Mouse (Mus musculus) heart, adult 2 months (tissue): ENCODE measurements around the gene Ripor3. TPM values are rescaled to one million over a fixed set of nuclear protein-coding genes. Genes with fewer than 3 reads are reported as not detected.

ENCODE experiments used
- DNase-seq, 2 experiments: peaks; one replicate each; pipeline ENCODE4 v3.0.0; 2021
- H3K27ac ChIP-seq: fragments of 200-600 bp; 2 replicates; pipeline ENCODE4 v1.8.1; 2022
- H3K27me3 ChIP-seq: fragments of 200-500 bp; 2 replicates; pipeline ENCODE4 v1.6.1; 2012; ENCODE audit warnings: mild to moderate bottlenecking, low read length, inconsistent platforms, mixed read lengths; ENCODE audit not compliant: control insufficient read depth, insufficient read depth
- H3K36me3 ChIP-seq: fragments of 200-500 bp; 2 replicates; pipeline ENCODE4 v1.6.1; 2012; ENCODE audit warnings: low read length, inconsistent platforms; ENCODE audit not compliant: control insufficient read depth, insufficient read depth
- H3K4me1 ChIP-seq: fragments of 200-500 bp; 2 replicates; pipeline ENCODE4 v1.6.1; 2011; ENCODE audit warnings: low read length; ENCODE audit not compliant: control insufficient read depth, insufficient read depth
- H3K4me3 ChIP-seq: fragments of 200-600 bp; 2 replicates; pipeline ENCODE4 v1.8.1; 2022
- H3K79me2 ChIP-seq: fragments of 200-500 bp; replicated peaks from 2 replicates; pipeline ENCODE4 v1.6.1; 2012; ENCODE audit warnings: mild to moderate bottlenecking, inconsistent platforms, low read length, moderate library complexity, mixed read lengths; ENCODE audit not compliant: control insufficient read depth, insufficient read depth
- H3K9ac ChIP-seq: fragments of 200-500 bp; 2 replicates; pipeline ENCODE4 v1.6.1; 2012; ENCODE audit warnings: low read depth, mild to moderate bottlenecking, control low read depth, inconsistent platforms, low read length, mixed read lengths
- CTCF ChIP-seq: fragments of 200-600 bp; IDR thresholded peaks from 2 replicates; pipeline ENCODE4 v1.8.1; 2022; ENCODE audit warnings: antibody characterized with exemption, mild to moderate bottlenecking, moderate library complexity
- EP300 ChIP-seq: fragments of 200-500 bp; IDR thresholded peaks from 2 replicates; pipeline ENCODE4 v1.6.1; 2011; ENCODE audit warnings: low read depth, low read length, control low read depth; ENCODE audit not compliant: insufficient read depth
- POLR2A ChIP-seq: fragments of 200-500 bp; IDR thresholded peaks from 2 replicates; pipeline ENCODE4 v1.6.1; 2011; ENCODE audit warnings: mild to moderate bottlenecking, low read depth, low read length, control low read depth; ENCODE audit not compliant: insufficient read depth
- WGBS: fragments of 180-500 bp; shearing (Covaris S2); methylation state at CpG from one replicate; pipeline ENCODE4 v1.1.7; 2018; 5-methylcytosine and 5-hydroxymethylcytosine counted together
- intact Hi-C: fragments of 180-260 bp; cut with DNase I; formaldehyde crosslinking; loops from one replicate; pipeline ENCODE4 v1.15.1; 2025
- polyA plus RNA-seq: library from polyadenylated mRNA; depleted of rRNA; stranded (reverse); fragments of >200 nt; gene quantifications from 2 replicates; pipeline ENCODE4 v1.2.3, GENCODE M21; 2012
- total RNA-seq, 2 experiments: library from RNA; stranded (reverse); gene quantifications; 2 replicates each; pipeline ENCODE4 v1.2.3; 2021

The Ripor3 gene
- total and polyA plus RNA-seq, 3 experiments: 0.21 to 1.5 (median 0.36) TPM

DNA sequence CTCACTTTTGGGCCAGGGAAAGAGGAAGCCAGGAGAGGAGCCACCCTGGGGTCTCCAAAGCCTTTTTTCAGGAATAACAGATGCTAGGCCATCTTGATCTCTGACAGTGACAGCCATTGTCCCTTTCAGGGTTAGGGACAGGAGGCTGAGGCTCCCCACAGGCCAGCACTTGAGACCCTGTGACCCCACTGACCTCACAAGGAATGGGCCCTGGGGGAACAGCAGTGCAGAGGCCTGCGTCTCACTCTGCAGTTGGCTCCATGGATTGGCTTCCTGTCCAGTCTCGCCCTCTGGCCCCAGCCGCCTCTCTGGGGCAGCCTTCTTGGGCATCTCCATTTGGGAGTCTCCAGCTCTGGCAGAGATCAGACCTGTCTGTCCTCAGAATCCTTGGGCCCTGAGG is 2.3 kb downstream of the Ripor3 start:
- TF ChIP-seq CTCF (no peak), POLR2A (no peak), EP300 (no peak)
- no peaks in the 10 kb centered on the region for H3K36me3 ChIP-seq
- no peak overlapping the region for H3K4me3 ChIP-seq
- WGBS: 85% methylated on average over 3 of the region's 3 CpGs
- H3K4me1 ChIP-seq: peaks cover 1% of the 10 kb centered on the region; the same call in 1 of the 2 replicates
- H3K27me3 ChIP-seq: no peaks in the 10 kb centered on the region
- H3K79me2 ChIP-seq: no peaks in the 10 kb centered on the region
- no peak overlapping the region for H3K27ac ChIP-seq
- intact Hi-C loops: no loop called here
- no peak overlapping the region for H3K9ac ChIP-seq
- DNase-seq: no peak

DNA sequence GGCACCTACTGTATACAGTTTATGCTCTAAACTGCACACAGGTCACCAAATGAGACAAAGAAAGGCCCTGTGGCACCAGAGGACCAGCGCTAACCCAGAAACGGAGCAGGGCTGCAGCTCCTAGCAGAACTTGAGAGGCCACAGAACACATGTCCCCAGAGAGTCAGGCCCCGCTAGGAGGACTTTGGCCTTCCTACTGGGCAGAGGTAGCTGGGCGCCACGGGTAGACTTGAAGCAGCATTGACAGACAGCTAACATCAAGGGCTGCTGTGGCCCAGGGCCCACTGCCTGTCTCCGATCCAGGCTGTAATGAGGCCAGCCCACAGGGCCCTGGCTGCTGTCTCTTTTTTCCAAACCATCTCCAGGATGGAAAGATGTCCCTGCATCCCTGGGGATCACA is 3.9 kb downstream of the Ripor3 start:
- WGBS: 73% methylated on average over 6 of the region's 6 CpGs
- Histone ChIP-seq H3K27ac (no peak overlapping the region), H3K79me2 (no peaks in the 10 kb centered on the region), H3K4me3 (no peak overlapping the region), H3K27me3 (no peaks in the 10 kb centered on the region), H3K36me3 (no peaks in the 10 kb centered on the region), H3K9ac (no peak overlapping the region), H3K4me1 (peaks cover 1% of the 10 kb centered on the region; the same call in 1 of the 2 replicates)
- no peak for TF ChIP-seq EP300
- no peak for TF ChIP-seq POLR2A
- no peak for TF ChIP-seq CTCF
- DNase-seq: no peak
- intact Hi-C loops: no loop called here

DNA sequence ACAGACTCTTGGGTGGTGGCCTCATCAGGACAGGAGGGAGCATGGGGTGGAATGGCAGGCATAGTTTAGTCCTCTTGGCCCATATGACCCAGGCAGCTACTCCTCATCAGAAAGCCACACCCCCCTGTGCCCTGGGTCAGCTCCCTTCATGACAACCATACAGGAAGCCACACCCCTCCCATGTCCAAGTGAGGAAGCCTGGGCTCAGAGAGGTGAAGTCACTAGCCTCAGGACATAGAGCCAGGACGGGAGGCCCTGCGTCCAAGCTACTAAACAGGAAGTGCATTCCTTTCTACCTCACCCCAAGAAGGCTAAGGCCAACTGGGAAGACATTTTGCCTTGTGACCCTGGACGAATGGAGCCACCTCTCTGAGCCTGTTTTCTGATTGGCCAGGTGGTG is 4.8 kb downstream of the Ripor3 start:
- DNase-seq: no peak
- intact Hi-C loops: no loop called here
- Histone ChIP-seq H3K79me2 (no peaks in the 10 kb centered on the region), H3K4me3 (no peak overlapping the region), H3K9ac (no peak overlapping the region), H3K36me3 (no peaks in the 10 kb centered on the region), H3K4me1 (peaks cover 1% of the 10 kb centered on the region; the same call in 1 of the 2 replicates), H3K27me3 (no peaks in the 10 kb centered on the region), H3K27ac (no peak overlapping the region)
- TF ChIP-seq EP300 (no peak), POLR2A (no peak), CTCF (no peak)
- 51% methylated on average over 3 of the region's 3 CpGs for WGBS

DNA sequence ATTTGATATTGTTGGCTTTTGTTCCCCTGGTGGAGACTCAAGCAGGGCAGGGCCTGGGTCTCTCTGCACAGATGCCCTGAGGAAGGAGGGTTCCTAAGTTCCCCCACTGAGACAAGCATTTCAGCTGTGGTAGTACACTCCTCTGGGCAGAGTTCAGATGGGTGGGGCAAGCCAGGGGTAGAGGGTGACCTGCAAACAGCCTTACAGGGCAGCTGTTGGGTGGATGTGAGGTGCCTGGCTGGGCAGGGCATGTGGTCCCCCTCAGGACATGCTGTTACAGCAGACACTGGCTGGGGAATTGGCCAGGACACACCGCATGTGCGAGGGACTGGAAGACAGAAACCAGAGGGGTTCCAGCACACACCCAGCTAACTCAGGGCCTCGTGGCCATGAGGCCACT is 5.4 kb downstream of the Ripor3 start:
- Histone ChIP-seq H3K27ac (no peak overlapping the region), H3K79me2 (no peaks in the 10 kb centered on the region), H3K4me1 (peaks cover 1% of the 10 kb centered on the region; the same call in 1 of the 2 replicates), H3K36me3 (no peaks in the 10 kb centered on the region), H3K4me3 (no peak overlapping the region), H3K27me3 (no peaks in the 10 kb centered on the region), H3K9ac (no peak overlapping the region)
- 95% methylated on average over 3 of the region's 3 CpGs for WGBS
- no peak for DNase-seq
- TF ChIP-seq EP300 (no peak), POLR2A (no peak), CTCF (no peak)
- intact Hi-C loops: no loop called here

DNA sequence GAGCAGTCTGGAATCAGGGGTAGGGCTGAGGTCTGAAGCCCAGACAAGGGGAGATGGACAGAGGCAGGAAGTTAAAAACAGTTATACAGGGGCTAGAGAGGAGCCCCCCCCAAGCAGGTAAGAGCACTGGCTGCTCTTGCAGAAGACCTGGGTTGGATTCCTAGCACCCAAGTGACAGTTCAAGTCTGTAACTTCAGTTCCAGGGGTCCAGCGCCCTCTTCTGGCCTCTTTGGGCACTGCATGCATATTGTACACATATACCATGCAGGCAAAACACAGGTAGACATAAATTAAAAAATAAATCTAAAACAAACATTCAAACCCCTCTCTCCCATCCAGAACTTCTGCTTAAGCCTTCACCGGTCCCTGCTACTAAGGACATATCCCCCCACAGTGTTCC is 6.0 kb downstream of the Ripor3 start:
- Histone ChIP-seq H3K27ac (no peak overlapping the region), H3K36me3 (no peaks in the 10 kb centered on the region), H3K4me3 (no peak overlapping the region), H3K9ac (no peak overlapping the region), H3K79me2 (no peaks in the 10 kb centered on the region), H3K27me3 (no peaks in the 10 kb centered on the region), H3K4me1 (peaks cover 1% of the 10 kb centered on the region; the same call in 1 of the 2 replicates)
- 61% methylated on average over 2 of the region's 2 CpGs for WGBS
- intact Hi-C loops: no loop called here
- TF ChIP-seq EP300: no peak
- no peak for TF ChIP-seq POLR2A
- TF ChIP-seq CTCF: peak; percentile 53
- DNase-seq: no peak

DNA sequence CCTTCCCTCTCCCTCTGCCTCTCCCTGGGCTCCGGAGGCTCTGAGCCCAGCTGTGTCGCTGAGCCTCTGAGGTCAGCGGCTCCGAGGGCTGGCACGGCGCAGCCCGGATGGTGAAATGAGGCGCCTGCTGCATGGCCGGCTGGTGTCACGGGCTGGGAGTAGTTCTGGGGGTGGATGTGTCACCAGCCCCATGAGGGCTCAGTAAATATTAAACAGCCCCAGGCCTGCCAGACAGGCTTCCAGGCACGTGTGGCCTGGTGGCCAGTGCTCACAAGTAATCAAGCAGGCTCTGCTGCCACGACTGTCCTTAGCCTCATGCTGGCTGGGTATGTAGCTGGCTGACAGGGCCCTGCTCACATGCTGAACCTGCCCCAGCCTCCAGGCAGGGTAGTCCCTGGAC is 7.0 kb downstream of the Ripor3 start:
- no peak overlapping the region for H3K4me3 ChIP-seq
- no peak for DNase-seq
- no peak for TF ChIP-seq POLR2A
- TF ChIP-seq EP300: no peak
- no peak for TF ChIP-seq CTCF
- H3K27me3 ChIP-seq: no peaks in the 10 kb centered on the region
- H3K36me3 ChIP-seq: no peaks in the 10 kb centered on the region
- H3K4me1 ChIP-seq: peaks cover 1% of the 10 kb centered on the region; the same call in 1 of the 2 replicates
- no peaks in the 10 kb centered on the region for H3K79me2 ChIP-seq
- H3K9ac ChIP-seq: no peak overlapping the region
- H3K27ac ChIP-seq: no peak overlapping the region
- intact Hi-C loops: no loop called here
- WGBS: 75% methylated on average over 12 of the region's 12 CpGs
